Mouse (Mus musculus) CH12.LX (cell line): ENCODE measurements around the gene Mdga1.

Source experiments
- CTCF ChIP-seq, 2 experiments: IDR thresholded peaks in 1 of 2; conservative IDR thresholded peaks in 1 of 2; 2 replicates each; pipeline ENCODE4 v1.5.1; 2011 to 2012; ENCODE audit warnings: low read depth in 2 of 2, low read length in 2 of 2, improper control_type of control experiment in 1 of 2, inconsistent platforms in 1 of 2, mild to moderate bottlenecking in 1 of 2, moderate library complexity in 1 of 2
- MAFK ChIP-seq: IDR thresholded peaks from 2 replicates; pipeline ENCODE4 v1.6.1; 2011; ENCODE audit warnings: low read length, improper control_type of control experiment; ENCODE audit not compliant: insufficient replicate concordance
- ZMIZ1 ChIP-seq: IDR thresholded peaks from 2 replicates; pipeline ENCODE4 v1.6.1; 2012; ENCODE audit warnings: low read depth, mild to moderate bottlenecking, inconsistent platforms, low read length, improper control_type of control experiment

DNA sequence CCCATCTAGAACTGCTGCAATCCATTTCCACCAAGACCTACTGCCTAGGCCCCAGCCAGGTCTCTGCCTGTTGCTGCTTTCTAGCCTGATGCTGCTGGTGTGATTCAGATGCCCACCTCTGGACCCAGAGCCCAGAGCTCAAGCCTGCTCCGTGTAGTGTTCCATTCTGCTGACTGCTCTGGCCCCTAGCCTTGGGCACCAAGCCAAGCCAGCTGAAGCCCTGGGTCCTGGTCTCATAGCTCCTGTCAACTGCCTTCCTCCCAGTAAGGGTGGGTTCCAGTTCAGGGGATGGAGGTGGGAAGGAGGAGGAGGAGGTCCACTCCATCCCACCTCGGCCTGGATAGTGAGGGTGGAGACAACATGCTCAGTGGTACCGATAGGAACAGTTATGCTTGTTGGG is 150.3 kb downstream of the Mdga1 start:
- no peak for TF ChIP-seq CTCF (conservative IDR thresholded peaks at IDR 0.05 in 1 of 2, IDR thresholded peaks at IDR 0.05 in 1 of 2; ENCODE audit: low read depth in 2 of 2, low read length in 2 of 2)
- TF ChIP-seq ZMIZ1, result no peak
- TF ChIP-seq MAFK, result no peak
